Comparison of ENCODE assay signal across 7 mouse cellular contexts in genomic region chr3:101836045-101836444, GRCm38 (mm10). TPM values are rescaled to one million over a fixed set of nuclear protein-coding genes. Genes with fewer than 3 reads are reported as not detected.
DNase-seq lines count a peak whose midpoint lies in the region; ATAC-seq lines count a peak whose summit lies in the region.

No protein-coding gene starts in this region.

- DNase-seq in adrenal gland, postnatal 4 days (ENCODE audit: low spot score in 2 of 2) = peak; percentile 29 to 61
- DNase-seq in kidney, postnatal 10 days = peak; percentile 87
- peak; percentile 22 for DNase-seq in liver, embryonic 13.5 days
- peak; percentile 82 for DNase-seq in neural tube, embryonic 11.5 days (ENCODE audit: low spot score)
- DNase-seq in urinary bladder, postnatal 36 days (ENCODE audit: low spot score in 2 of 2) = peak; percentile 75 to 89

- no peaks in the 10 kb centered on the region for H3K36me3 ChIP-seq in forebrain, embryonic 15.5 days
- no peaks in the 10 kb centered on the region for H3K36me3 ChIP-seq in heart, embryonic 16.5 days (ENCODE audit: control insufficient read depth, insufficient read depth)
- no peaks in the 10 kb centered on the region for H3K36me3 ChIP-seq in liver, embryonic 13.5 days
- no peaks in the 10 kb centered on the region for H3K36me3 ChIP-seq in neural tube, embryonic 11.5 days (ENCODE audit: control insufficient read depth, insufficient read depth, low read length)

- H3K4me2 ChIP-seq in forebrain, embryonic 15.5 days (replicated peaks) = peak overlapping the region; percentile 40
- H3K4me2 ChIP-seq in heart, embryonic 16.5 days (ENCODE audit: low read depth, low read length) = peak overlapping the region; percentile 65
- peak overlapping the region; percentile 12; the same call in 1 of the 2 replicates for H3K4me2 ChIP-seq in liver, embryonic 13.5 days
- peak overlapping the region; percentile 26 for H3K4me2 ChIP-seq in neural tube, embryonic 11.5 days (ENCODE audit: low read depth)

- WGBS in forebrain, embryonic 15.5 days = under 1% methylated on average over 8 of the region's 8 CpGs
- 2% methylated on average over 8 of the region's 8 CpGs for WGBS in heart, embryonic 16.5 days
- 2% methylated on average over 8 of the region's 8 CpGs for WGBS in liver, embryonic 13.5 days (ENCODE audit: insufficient replicate concordance)
- under 1% methylated on average over 8 of the region's 8 CpGs for WGBS in neural tube, embryonic 11.5 days

- peaks cover 13% of the 10 kb centered on the region for H3K4me1 ChIP-seq in forebrain, embryonic 15.5 days
- peaks cover 12% of the 10 kb centered on the region for H3K4me1 ChIP-seq in heart, embryonic 16.5 days (ENCODE audit: control insufficient read depth, insufficient read depth, low read length)
- peaks cover 6% of the 10 kb centered on the region; the same call in 1 of the 2 replicates for H3K4me1 ChIP-seq in liver, embryonic 13.5 days (replicated peaks)
- 0 out of 2 replicates have a peak, but pooled peaks cover 5% of the 10 kb centered on the region for H3K4me1 ChIP-seq in neural tube, embryonic 11.5 days (ENCODE audit: control insufficient read depth, insufficient read depth, low read length)

- ATAC-seq in forebrain, embryonic 15.5 days (replicated peaks) = peak; percentile 95
- ATAC-seq in heart, embryonic 16.5 days (replicated peaks; ENCODE audit: extremely low read depth, insufficient read depth, low FRiP score) = peak; percentile 83
- ATAC-seq in liver, embryonic 13.5 days (ENCODE audit: low read depth) = peak; percentile 41; the same call in 1 of the 2 replicates
- peak; percentile 81 for ATAC-seq in neural tube, embryonic 11.5 days (ENCODE audit: insufficient read depth, low FRiP score, low TSS enrichment)

- no peak overlapping the region for H3K27ac ChIP-seq in forebrain, embryonic 15.5 days (replicated peaks)
- H3K27ac ChIP-seq in heart, embryonic 16.5 days (ENCODE audit: low read length) = no peak overlapping the region; the same call in 1 of the 2 replicates
- no peak overlapping the region for H3K27ac ChIP-seq in liver, embryonic 13.5 days
- H3K27ac ChIP-seq in neural tube, embryonic 11.5 days (ENCODE audit: low read depth, low read length) = no peak overlapping the region

- H3K27me3 ChIP-seq in forebrain, embryonic 15.5 days = no peaks in the 10 kb centered on the region
- H3K27me3 ChIP-seq in heart, embryonic 16.5 days (ENCODE audit: control insufficient read depth, insufficient read depth, low read length) = no peaks in the 10 kb centered on the region
- no peaks in the 10 kb centered on the region for H3K27me3 ChIP-seq in liver, embryonic 13.5 days
- no peaks in the 10 kb centered on the region for H3K27me3 ChIP-seq in neural tube, embryonic 11.5 days (ENCODE audit: control insufficient read depth, insufficient read depth, low read length)

- H3K9ac ChIP-seq in forebrain, embryonic 15.5 days (replicated peaks) = 0 out of 2 replicates have a peak overlapping the region, but pooled peaks have one; percentile 27
- H3K9ac ChIP-seq in heart, embryonic 16.5 days (ENCODE audit: low read length) = peak overlapping the region; percentile 31; the same call in 1 of the 2 replicates
- no peak overlapping the region for H3K9ac ChIP-seq in liver, embryonic 13.5 days
- H3K9ac ChIP-seq in neural tube, embryonic 11.5 days (ENCODE audit: low read length) = peak overlapping the region; percentile 14; the same call in 1 of the 2 replicates

- H3K9me3 ChIP-seq in forebrain, embryonic 15.5 days = no peaks in the 10 kb centered on the region
- no peaks in the 10 kb centered on the region; the same call in 1 of the 2 replicates for H3K9me3 ChIP-seq in heart, embryonic 16.5 days (replicated peaks; ENCODE audit: control insufficient read depth, low read length)
- H3K9me3 ChIP-seq in liver, embryonic 13.5 days (replicated peaks) = no peaks in the 10 kb centered on the region
- H3K9me3 ChIP-seq in neural tube, embryonic 11.5 days (ENCODE audit: control insufficient read depth, low read length) = no peaks in the 10 kb centered on the region

- H3K4me3 ChIP-seq in forebrain, embryonic 15.5 days = peak overlapping the region; percentile 13; the same call in 1 of the 2 replicates
- H3K4me3 ChIP-seq in heart, embryonic 16.5 days (ENCODE audit: low read length) = peak overlapping the region; percentile 23
- H3K4me3 ChIP-seq in liver, embryonic 13.5 days (replicated peaks) = no peak overlapping the region
- H3K4me3 ChIP-seq in neural tube, embryonic 11.5 days (ENCODE audit: low read depth, low read length) = no peak overlapping the region

RNA-seq across cellular contexts. Expression of gene Mab21l3, which starts 12.7 kb away (rescaled TPM):
- 1 to 10 TPM; 1.0 to 1.1 TPM for total RNA-seq in adrenal gland, postnatal 4 days (2021)
- 0.32 and 0.56 TPM in 2 replicates for polyA plus RNA-seq in forebrain, embryonic 15.5 days (2015; fragmentation: Nextera tagmentation; extraction: Ambion mirVana)
- 0.29 and 0.38 TPM in 2 replicates for polyA plus RNA-seq in heart, embryonic 16.5 days (2015; fragmentation: Nextera tagmentation; extraction: Ambion mirVana)
- 0.03 TPM in 1 of 2 replicates, not detected in the other for polyA plus RNA-seq in liver, embryonic 13.5 days (2015; fragmentation: Nextera tagmentation; extraction: Ambion mirVana)
- polyA plus RNA-seq in neural tube, embryonic 11.5 days (2014; fragmentation: Nextera tagmentation; extraction: Ambion mirVana) = 0.45 and 0.76 TPM in 2 replicates

Comparison
In these comparisons a context has a peak if more than half of its experiments do, and no peak if none do; other contexts are left out.
1. DNase-seq: peak in every context shown above with its lines; median percentile 87 in kidney, postnatal 10 days; 82 in neural tube, embryonic 11.5 days; 82 in urinary bladder, postnatal 36 days; 45 in adrenal gland, postnatal 4 days; 22 in liver, embryonic 13.5 days.
2. ATAC-seq: peak in every context shown above with its lines; median percentile 95 in forebrain, embryonic 15.5 days; 83 in heart, embryonic 16.5 days; 81 in neural tube, embryonic 11.5 days; 41 in liver, embryonic 13.5 days.
3. H3K4me2 ChIP-seq: peak in every context shown above with its lines; median percentile 65 in heart, embryonic 16.5 days; 40 in forebrain, embryonic 15.5 days; 26 in neural tube, embryonic 11.5 days; 12 in liver, embryonic 13.5 days.
4. H3K4me3 ChIP-seq: peak in forebrain, embryonic 15.5 days (single experiment) and heart, embryonic 16.5 days (single experiment); none in liver, embryonic 13.5 days (single experiment) and neural tube, embryonic 11.5 days (single experiment).